Mouse (Mus musculus): ENCODE results near the gene Ikzf1.

Gene Ikzf1

DNA sequence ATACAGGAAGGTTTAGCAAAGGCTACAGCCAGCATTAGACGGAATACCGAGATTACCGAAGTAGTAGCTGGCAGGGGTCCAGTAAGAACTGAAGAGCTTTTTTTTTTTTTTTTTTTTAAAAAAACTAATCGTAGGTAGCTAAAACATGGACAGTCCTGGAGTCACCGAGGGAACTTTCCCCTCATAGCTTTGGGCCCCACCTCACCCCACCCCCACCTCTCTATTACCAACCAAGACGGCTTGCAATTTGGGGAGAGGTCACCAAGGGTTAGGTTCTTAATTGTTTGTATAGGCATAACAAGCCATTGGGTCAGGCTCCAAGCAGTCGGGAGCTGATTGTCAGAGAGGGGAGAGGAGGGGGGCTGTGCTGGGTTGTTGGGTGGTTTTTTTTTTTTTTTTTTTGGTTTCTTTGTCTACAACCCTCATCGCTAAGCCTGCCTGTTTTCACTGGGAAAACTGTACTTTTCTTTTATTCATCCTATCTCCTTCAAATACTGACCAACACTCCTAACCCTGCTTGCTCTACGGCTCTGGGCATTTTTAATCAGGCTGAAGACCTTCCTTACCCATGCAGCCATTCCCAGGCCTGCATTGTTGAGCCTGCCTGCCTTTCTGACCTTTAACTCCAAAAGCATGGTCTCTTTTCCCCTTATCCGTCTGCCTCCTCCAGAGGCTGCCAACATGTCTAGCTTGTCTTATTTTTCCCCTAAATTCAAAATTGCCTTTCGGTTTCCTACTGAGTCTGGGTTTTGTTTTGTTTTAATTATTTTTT, 124.8 kb downstream of the Ikzf1 start:
- peak; percentile 83 for DNase-seq

DNA sequence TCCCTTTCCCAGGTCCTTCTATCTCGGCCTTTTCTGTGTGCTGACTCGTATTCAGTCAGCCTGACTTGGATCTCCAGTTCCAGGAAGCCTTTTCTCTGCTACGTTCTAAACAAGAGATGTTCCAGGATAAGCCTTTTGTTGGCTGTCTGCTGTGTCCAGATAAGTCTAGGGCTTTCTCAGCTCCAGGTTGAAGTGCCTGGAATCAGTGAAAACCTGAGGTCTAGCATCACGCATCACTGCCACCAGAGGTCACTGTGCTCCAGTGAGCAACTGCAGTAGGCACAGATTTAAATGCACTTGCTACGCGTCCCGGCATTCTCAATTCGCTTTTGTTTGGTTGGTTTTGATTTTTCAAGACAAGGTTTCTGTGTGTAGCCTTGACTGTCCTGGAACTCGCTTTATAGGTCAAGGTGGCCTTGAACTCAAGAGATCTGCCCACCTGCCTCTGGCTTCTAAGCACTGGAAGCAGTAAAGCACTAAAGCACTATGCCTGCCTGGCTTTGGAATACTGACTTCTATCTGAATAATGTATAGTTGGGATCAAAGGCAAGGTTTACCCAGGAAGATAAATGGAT, 127.2 kb downstream of the Ikzf1 start:
- peak; percentile 87 for DNase-seq

DNA sequence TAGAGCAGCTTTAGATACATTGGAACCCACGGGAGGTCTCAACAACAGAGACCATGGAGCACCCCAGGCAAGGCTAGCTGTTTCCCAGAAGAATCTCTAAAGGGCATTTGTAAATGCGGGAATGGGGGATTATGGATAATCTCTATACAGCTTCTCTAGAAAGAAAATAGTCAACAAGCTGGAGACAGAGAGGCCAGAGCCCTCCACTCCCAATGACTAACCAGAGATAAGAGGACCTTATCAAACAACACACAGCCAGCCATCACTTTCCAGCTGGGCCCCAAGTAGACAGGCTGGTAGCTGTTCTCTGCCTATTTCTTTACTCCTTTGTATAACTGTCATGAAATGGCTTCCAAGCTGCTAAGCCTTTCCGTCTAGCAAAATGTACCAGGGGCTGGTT, 130.9 kb downstream of the Ikzf1 start:
- no peak for DNase-seq

DNA sequence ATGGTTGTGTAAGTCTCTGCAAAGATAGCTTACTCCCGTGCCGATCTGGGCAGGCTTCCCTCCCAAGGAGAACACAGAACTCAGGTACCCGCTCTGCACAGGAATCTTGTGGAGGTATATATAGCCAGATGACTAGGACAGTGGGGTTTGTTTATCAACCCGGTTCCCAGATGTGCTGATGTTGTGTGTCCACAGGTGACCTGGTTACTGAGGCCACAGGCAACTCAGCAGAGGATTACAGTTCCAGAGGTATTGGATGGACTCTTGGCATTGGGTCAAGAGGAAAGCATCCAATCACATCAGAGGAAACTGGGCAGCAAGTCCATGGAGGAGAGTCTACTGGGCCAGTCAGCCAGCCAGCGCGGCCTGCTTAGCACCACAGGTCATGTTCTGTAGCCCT, 134.0 kb downstream of the Ikzf1 start:
- DNase-seq, result no peak

DNA sequence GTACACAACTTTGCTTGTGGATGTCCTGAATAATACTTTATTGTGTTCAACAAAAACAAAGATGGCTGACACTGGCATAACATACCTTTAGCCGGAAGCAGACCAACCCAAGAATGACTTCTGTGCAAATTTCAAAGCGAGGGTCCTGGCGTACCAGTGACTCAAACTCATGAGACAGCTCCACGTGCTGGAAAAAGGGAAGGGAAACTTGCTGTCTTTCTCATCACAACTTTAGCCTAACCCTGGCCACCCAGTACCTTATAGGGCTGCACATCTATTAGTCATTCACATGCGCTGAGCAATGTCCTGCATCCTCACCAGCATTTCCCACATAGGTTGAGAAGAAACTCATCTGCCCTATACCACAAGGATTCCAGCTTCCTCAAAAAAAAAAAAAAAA, 134.4 kb downstream of the Ikzf1 start:
- no peak for DNase-seq

DNA sequence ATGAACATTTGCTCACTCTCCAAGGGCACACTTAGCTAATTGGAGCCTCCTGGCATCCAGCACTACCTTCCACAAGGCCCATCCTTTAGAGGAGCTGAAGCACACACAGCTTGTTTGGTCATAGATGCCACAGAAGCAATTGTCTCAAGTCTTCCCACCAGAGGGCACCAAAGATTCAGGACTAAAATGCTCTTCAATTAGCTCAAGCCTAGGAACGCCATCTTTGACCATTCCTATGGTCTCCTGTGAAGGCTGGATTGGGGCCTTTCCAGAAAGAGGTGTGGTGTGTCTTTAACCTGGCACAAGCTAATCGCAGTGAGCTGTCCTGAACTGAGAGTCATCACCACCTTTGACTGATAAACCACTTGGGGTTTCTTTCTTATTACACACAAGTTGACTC, 135.4 kb downstream of the Ikzf1 start:
- DNase-seq, result peak; percentile 95

DNA sequence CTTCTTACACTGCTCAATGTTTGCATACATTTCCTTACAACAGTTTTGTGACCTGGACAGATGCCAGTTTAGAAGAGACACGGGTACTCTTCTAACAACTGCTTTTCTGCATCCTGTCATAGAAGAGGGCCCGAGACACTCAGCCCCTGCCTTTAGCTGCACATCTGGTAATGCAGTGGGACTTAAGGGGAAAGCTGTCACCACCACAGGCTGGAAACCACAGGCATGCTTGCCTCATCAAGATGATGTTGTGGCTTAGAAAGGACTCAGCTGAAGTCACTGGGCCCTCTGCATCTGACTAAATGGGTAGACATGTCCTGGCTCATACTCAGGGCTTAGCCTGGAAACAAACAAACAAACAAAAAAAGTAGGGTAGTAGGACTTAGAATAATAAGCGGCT, 135.9 kb downstream of the Ikzf1 start:
- DNase-seq, result no peak

DNA sequence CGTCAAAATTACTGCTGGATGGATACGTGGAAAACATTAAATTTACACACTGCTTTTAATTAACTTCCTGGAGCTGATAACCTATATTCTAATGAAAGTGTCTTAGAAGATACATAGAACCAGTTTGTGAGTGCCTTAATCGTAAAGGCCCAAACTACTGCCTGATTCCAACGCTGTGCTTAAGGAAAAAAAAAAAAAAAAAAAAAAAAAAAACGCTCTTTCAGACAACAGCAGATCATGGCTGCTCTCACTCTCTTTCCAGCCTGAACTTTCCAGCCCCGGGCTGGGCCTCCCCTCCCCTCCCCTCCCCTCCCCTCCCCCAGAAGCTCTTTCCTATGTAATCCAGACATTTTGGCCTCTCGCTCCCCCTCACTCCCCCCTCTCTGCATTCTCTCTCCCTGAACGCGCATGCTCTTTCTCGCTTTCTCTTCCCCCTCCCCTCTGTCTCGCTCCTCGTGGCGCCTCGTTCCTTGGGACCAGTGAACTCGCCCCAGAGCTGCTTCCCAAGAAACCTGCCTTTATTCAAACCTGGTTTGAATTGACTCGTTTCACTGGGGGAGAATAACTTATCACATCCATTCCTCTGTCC, 136.7 kb downstream of the Ikzf1 start:
- peak; percentile 93 for DNase-seq
